Mouse (Mus musculus) hindbrain, embryonic 15.5 days (tissue): Measurements from ENCODE around the gene Eef1a2. TPM values are rescaled to one million over a fixed set of nuclear protein-coding genes. Genes with fewer than 3 reads are reported as not detected.
"Not testable (repeated sequence)": the region's sequence is repeated elsewhere in the genome, so short reads cannot be mapped to it uniquely, and the experiment has no call there.

Experiments used
- ATAC-seq: fragments of 200-750 bp; cut with Nextera tagmentation; 2 replicates; pipeline ENCODE4 v1.8.0; 2017; ENCODE audit warnings: low read depth, moderate number of reproducible peaks, moderate TSS enrichment; ENCODE audit not compliant: low FRiP score
- H3K27ac ChIP-seq: fragments of 300-500 bp; sonication (generic); replicated peaks from 2 replicates; pipeline ENCODE4 v1.5.1; 2015; ENCODE audit warnings: mild to moderate bottlenecking, inconsistent platforms
- H3K27me3 ChIP-seq: fragments of 300-500 bp; sonication (generic); 2 replicates; pipeline ENCODE4 v1.6.1; 2015; ENCODE audit warnings: control low read depth, inconsistent platforms
- H3K36me3 ChIP-seq: fragments of 300-500 bp; sonication (generic); 2 replicates; pipeline ENCODE4 v1.6.1; 2015; ENCODE audit warnings: control low read depth, inconsistent platforms
- H3K4me1 ChIP-seq: fragments of 300-500 bp; sonication (generic); replicated peaks from 2 replicates; pipeline ENCODE4 v1.6.1; 2015; ENCODE audit warnings: control low read depth, inconsistent platforms
- H3K4me2 ChIP-seq: fragments of 300-500 bp; sonication (generic); 2 replicates; pipeline ENCODE4 v1.6.1; 2015; ENCODE audit warnings: moderate library complexity, mild to moderate bottlenecking, inconsistent platforms
- H3K4me3 ChIP-seq: fragments of 300-500 bp; sonication (generic); 2 replicates; pipeline ENCODE4 v1.5.1; 2015; ENCODE audit warnings: mild to moderate bottlenecking, inconsistent platforms
- H3K9ac ChIP-seq: fragments of 300-500 bp; sonication (generic); 2 replicates; pipeline ENCODE4 v1.6.1; 2015; ENCODE audit warnings: inconsistent platforms
- H3K9me3 ChIP-seq: fragments of 300-500 bp; sonication (generic); 2 replicates; pipeline ENCODE4 v1.6.1; 2016; ENCODE audit warnings: control low read depth, inconsistent platforms
- WGBS: fragments of 180-500 bp; shearing (Covaris S2); methylation state at CpG from one replicate; pipeline ENCODE4 v1.1.7; 2015; 5-methylcytosine and 5-hydroxymethylcytosine counted together
- polyA plus RNA-seq: library from polyadenylated mRNA; unstranded; fragments of >200 nt; fragmentation: Nextera tagmentation; extraction: Ambion mirVana; gene quantifications from 2 replicates; pipeline ENCODE4 v1.2.1, GENCODE M21; 2015

Eef1a2 gene
- polyA plus RNA-seq: 13.5 and 14.5 TPM in 2 replicates

- Histone ChIP-seq H3K9ac (peak within 1 kb of the TSS; percentile 80), H3K4me3 (peak within 1 kb of the TSS; percentile 54), H3K27me3 (no peaks in the 10 kb centered on the region), H3K27ac (peak within 1 kb of the TSS; percentile 86), H3K4me2 (peak within 1 kb of the TSS; percentile 78), H3K36me3 (peaks cover 17% of the 10 kb centered on the region), H3K4me1 (peaks cover 54% of the 10 kb centered on the region), H3K9me3 (no peaks in the 10 kb centered on the region)
- WGBS: 2% methylated on average over 55 of the region's 55 CpGs
- ATAC-seq: peak; percentile 82
Observed at GRCm38 (mm10) chr2:181156248-181157121, at the start of gene Eef1a2. TSS of gene Eef1a2 (minus strand) at chr2:181157014.

GRCm38 (mm10) chr2:181206118-181206517 lies 49.3 kb upstream of the Eef1a2 start:
- Histone ChIP-seq H3K27me3 (peaks cover 4% of the 10 kb centered on the region; the same call in 1 of the 2 replicates), H3K4me2 (no peak overlapping the region), H3K9me3 (no peaks in the 10 kb centered on the region), H3K4me3 (no peak overlapping the region), H3K9ac (no peak overlapping the region), H3K27ac (no peak overlapping the region), H3K4me1 (no peaks in the 10 kb centered on the region), H3K36me3 (no peaks in the 10 kb centered on the region)
- 86% methylated on average over 9 of the region's 9 CpGs for WGBS
- ATAC-seq: no peak

GRCm38 (mm10) chr2:181205678-181206077 lies 48.9 kb upstream of the Eef1a2 start:
- H3K27ac ChIP-seq: no peak overlapping the region
- H3K4me1 ChIP-seq: no peaks in the 10 kb centered on the region
- H3K4me2 ChIP-seq: no peak overlapping the region
- no peaks in the 10 kb centered on the region for H3K36me3 ChIP-seq
- 0 out of 2 replicates have a peak, but pooled peaks cover 3% of the 10 kb centered on the region for H3K27me3 ChIP-seq
- H3K9ac ChIP-seq: no peak overlapping the region
- H3K9me3 ChIP-seq: no peaks in the 10 kb centered on the region
- 93% methylated on average over 5 of the region's 5 CpGs for WGBS
- H3K4me3 ChIP-seq: no peak overlapping the region
- no peak for ATAC-seq

GRCm38 (mm10) chr2:181202886-181203285 lies 46.1 kb upstream of the Eef1a2 start:
- WGBS: 73% methylated on average over 6 of the region's 6 CpGs
- H3K27me3 ChIP-seq: no peaks in the 10 kb centered on the region
- H3K9me3 ChIP-seq: no peaks in the 10 kb centered on the region
- no peak overlapping the region for H3K9ac ChIP-seq
- ATAC-seq: no peak
- no peak overlapping the region for H3K27ac ChIP-seq
- H3K4me2 ChIP-seq: no peak overlapping the region
- H3K4me1 ChIP-seq: no peaks in the 10 kb centered on the region
- H3K4me3 ChIP-seq: no peak overlapping the region
- no peaks in the 10 kb centered on the region for H3K36me3 ChIP-seq

GRCm38 (mm10) chr2:181202422-181202821 lies 45.6 kb upstream of the Eef1a2 start, which contains the start of gene Ptk6:
TSS of gene Ptk6 (minus strand) at chr2:181202789.
- no peaks in the 10 kb centered on the region for H3K36me3 ChIP-seq
- no peak within 1 kb of the TSS for H3K4me3 ChIP-seq
- H3K4me1 ChIP-seq: no peaks in the 10 kb centered on the region
- H3K27ac ChIP-seq: no peak within 1 kb of the TSS
- H3K9me3 ChIP-seq: no peaks in the 10 kb centered on the region
- no peak within 1 kb of the TSS for H3K9ac ChIP-seq
- 85% methylated on average over 3 of the region's 3 CpGs for WGBS
- no peak for ATAC-seq
- no peaks in the 10 kb centered on the region for H3K27me3 ChIP-seq
- no peak within 1 kb of the TSS for H3K4me2 ChIP-seq

- Histone ChIP-seq H3K4me1 (no peaks in the 10 kb centered on the region), H3K36me3 (no peaks in the 10 kb centered on the region), H3K27me3 (no peaks in the 10 kb centered on the region), H3K9ac (no peak overlapping the region), H3K4me2 (no peak overlapping the region), H3K27ac (no peak overlapping the region), H3K9me3 (no peaks in the 10 kb centered on the region), H3K4me3 (no peak overlapping the region)
- WGBS: 80% methylated on average over 3 of the region's 3 CpGs
- no peak for ATAC-seq
Observed at GRCm38 (mm10) chr2:181201606-181202005, 44.8 kb upstream of the Eef1a2 start.

- no peak overlapping the region for H3K9ac ChIP-seq
- no peaks in the 10 kb centered on the region for H3K36me3 ChIP-seq
- H3K9me3 ChIP-seq: no peaks in the 10 kb centered on the region
- no peaks in the 10 kb centered on the region for H3K4me1 ChIP-seq
- H3K4me2 ChIP-seq: no peak overlapping the region
- no peaks in the 10 kb centered on the region for H3K27me3 ChIP-seq
- WGBS: 90% methylated on average over 4 of the region's 4 CpGs
- H3K27ac ChIP-seq: no peak overlapping the region
- ATAC-seq: no peak
- no peak overlapping the region for H3K4me3 ChIP-seq
Observed at GRCm38 (mm10) chr2:181196628-181197300, 40.0 kb upstream of the Eef1a2 start.

- no peak for ATAC-seq
- H3K9ac ChIP-seq: no peak overlapping the region
- no peak overlapping the region for H3K4me3 ChIP-seq
- peaks cover 9% of the 10 kb centered on the region for H3K4me1 ChIP-seq
- H3K36me3 ChIP-seq: peaks cover 6% of the 10 kb centered on the region; the same call in 1 of the 2 replicates
- H3K9me3 ChIP-seq: no peaks in the 10 kb centered on the region
- no peak overlapping the region for H3K4me2 ChIP-seq
- H3K27me3 ChIP-seq: no peaks in the 10 kb centered on the region
- no peak overlapping the region for H3K27ac ChIP-seq
- 76% methylated on average over 3 of the region's 3 CpGs for WGBS
Observed at GRCm38 (mm10) chr2:181193044-181193443, 36.2 kb upstream of the Eef1a2 start.

- no peak overlapping the region for H3K4me2 ChIP-seq
- no peaks in the 10 kb centered on the region for H3K9me3 ChIP-seq
- WGBS: 62% methylated on average over 4 of the region's 4 CpGs
- H3K4me1 ChIP-seq: peaks cover 11% of the 10 kb centered on the region
- no peak overlapping the region for H3K4me3 ChIP-seq
- no peaks in the 10 kb centered on the region for H3K27me3 ChIP-seq
- H3K9ac ChIP-seq: no peak overlapping the region
- peaks cover 6% of the 10 kb centered on the region; the same call in 1 of the 2 replicates for H3K36me3 ChIP-seq
- no peak overlapping the region for H3K27ac ChIP-seq
- no peak for ATAC-seq
Observed at GRCm38 (mm10) chr2:181191936-181192335, 35.1 kb upstream of the Eef1a2 start.

- not testable (repeated sequence) for H3K9me3 ChIP-seq, H3K27me3 ChIP-seq, H3K4me2 ChIP-seq, H3K36me3 ChIP-seq, H3K9ac ChIP-seq, H3K4me3 ChIP-seq, H3K27ac ChIP-seq, ATAC-seq
- 69% methylated on average over 4 of the region's 4 CpGs for WGBS
- H3K4me1 ChIP-seq: peaks cover 12% of the 10 kb centered on the region
Observed at GRCm38 (mm10) chr2:181191385-181191784, 34.6 kb upstream of the Eef1a2 start.

- ATAC-seq: no peak
- H3K27me3 ChIP-seq: no peaks in the 10 kb centered on the region
- no peak overlapping the region for H3K4me2 ChIP-seq
- peaks cover 6% of the 10 kb centered on the region; the same call in 1 of the 2 replicates for H3K36me3 ChIP-seq
- no peaks in the 10 kb centered on the region for H3K9me3 ChIP-seq
- no peak overlapping the region for H3K4me3 ChIP-seq
- WGBS: 95% methylated on average over 1 of the region's 1 CpGs
- no peak overlapping the region for H3K27ac ChIP-seq
- H3K9ac ChIP-seq: no peak overlapping the region
- H3K4me1 ChIP-seq: peaks cover 17% of the 10 kb centered on the region
Observed at GRCm38 (mm10) chr2:181189321-181189720, 32.5 kb upstream of the Eef1a2 start.

- ATAC-seq: no peak
- H3K4me3 ChIP-seq: peak overlapping the region; percentile 72
- WGBS: 75% methylated on average over 2 of the region's 2 CpGs
- peaks cover 6% of the 10 kb centered on the region; the same call in 1 of the 2 replicates for H3K36me3 ChIP-seq
- H3K27ac ChIP-seq: 0 out of 2 replicates have a peak overlapping the region, but pooled peaks have one; percentile 96
- H3K9me3 ChIP-seq: no peaks in the 10 kb centered on the region
- no peaks in the 10 kb centered on the region for H3K27me3 ChIP-seq
- peaks cover 17% of the 10 kb centered on the region for H3K4me1 ChIP-seq
- H3K4me2 ChIP-seq: peak overlapping the region; percentile 69
- no peak overlapping the region for H3K9ac ChIP-seq
Observed at GRCm38 (mm10) chr2:181188681-181189080, 31.9 kb upstream of the Eef1a2 start.
